Mouse (Mus musculus) liver, embryonic 14.5 days (tissue): ENCODE measurements around the gene Auts2.

Experiments
- CTCF ChIP-seq: IDR thresholded peaks from 2 replicates; pipeline ENCODE4 v1.5.1; 2016; ENCODE audit warnings: antibody characterized with exemption, low read depth, control low read depth
- EP300 ChIP-seq: IDR thresholded peaks from 2 replicates; pipeline ENCODE4 v1.6.1; 2016; ENCODE audit warnings: antibody characterized with exemption, low read depth

- TF ChIP-seq CTCF: no peak
- TF ChIP-seq EP300: no peak
These were observed 75.8 kb downstream of the Auts2 start for GRCm38 (mm10) chr5:132467364-132467743.
